Mouse (Mus musculus) hindbrain, postnatal 0 days (tissue): ENCODE measurements at regions not wholly inside any gene's neighbourhood (a gene's known extent, or its start where the extent isn't known, plus 50 kb on each side); places are given as distances from the start of the nearest gene placed in this dataset.

Experiments used
- ATAC-seq: fragments of 200-750 bp; cut with Nextera tagmentation; 2 replicates; pipeline ENCODE4 v1.8.0; 2017; ENCODE audit warnings: mild to moderate bottlenecking, moderate TSS enrichment, moderate library complexity
- DNase-seq: peaks from one replicate; pipeline ENCODE4 v3.0.0-alpha.2; 2015; ENCODE audit warnings: low spot score
- H3K27ac ChIP-seq: fragments of 300-500 bp; sonication (generic); 2 replicates; pipeline ENCODE4 v1.5.1; 2014; ENCODE audit warnings: mild to moderate bottlenecking
- H3K27me3 ChIP-seq: fragments of 300-500 bp; sonication (generic); 2 replicates; pipeline ENCODE4 v1.6.1; 2014; ENCODE audit warnings: low read length, mixed read lengths; ENCODE audit not compliant: insufficient read depth
- H3K36me3 ChIP-seq: fragments of 300-500 bp; sonication (generic); 2 replicates; pipeline ENCODE4 v1.6.1; 2014; ENCODE audit warnings: low read length, mixed read lengths; ENCODE audit not compliant: insufficient read depth
- H3K4me1 ChIP-seq: fragments of 300-500 bp; sonication (generic); 2 replicates; pipeline ENCODE4 v1.6.1; 2014; ENCODE audit warnings: antibody characterized with exemption, low read length, mixed read lengths; ENCODE audit not compliant: insufficient read depth
- H3K4me2 ChIP-seq: fragments of 300-500 bp; sonication (generic); 2 replicates; pipeline ENCODE4 v1.6.1; 2014; ENCODE audit warnings: low read depth, mild to moderate bottlenecking, low read length, moderate library complexity, mixed read lengths
- H3K4me3 ChIP-seq: fragments of 300-500 bp; sonication (generic); 2 replicates; pipeline ENCODE4 v1.5.1; 2014; ENCODE audit warnings: low read length
- H3K9ac ChIP-seq: fragments of 300-500 bp; sonication (generic); replicated peaks from 2 replicates; pipeline ENCODE4 v1.6.1; 2014; ENCODE audit warnings: mild to moderate bottlenecking, low read length, moderate library complexity, mixed read lengths
- H3K9me3 ChIP-seq: fragments of 300-500 bp; sonication (generic); 2 replicates; pipeline ENCODE4 v1.6.1; 2016; ENCODE audit warnings: low read length, mixed read lengths
- CTCF ChIP-seq: IDR thresholded peaks from 2 replicates; pipeline ENCODE4 v1.5.1; 2016; ENCODE audit warnings: antibody characterized with exemption, control low read depth, low read depth
- WGBS: fragments of 180-500 bp; shearing (Covaris S2); extraction: QIAGEN DNeasy Blood & Tissue Kit; methylation state at CpG from one replicate; pipeline ENCODE4 v1.1.7; 2014; 5-methylcytosine and 5-hydroxymethylcytosine counted together

DNA sequence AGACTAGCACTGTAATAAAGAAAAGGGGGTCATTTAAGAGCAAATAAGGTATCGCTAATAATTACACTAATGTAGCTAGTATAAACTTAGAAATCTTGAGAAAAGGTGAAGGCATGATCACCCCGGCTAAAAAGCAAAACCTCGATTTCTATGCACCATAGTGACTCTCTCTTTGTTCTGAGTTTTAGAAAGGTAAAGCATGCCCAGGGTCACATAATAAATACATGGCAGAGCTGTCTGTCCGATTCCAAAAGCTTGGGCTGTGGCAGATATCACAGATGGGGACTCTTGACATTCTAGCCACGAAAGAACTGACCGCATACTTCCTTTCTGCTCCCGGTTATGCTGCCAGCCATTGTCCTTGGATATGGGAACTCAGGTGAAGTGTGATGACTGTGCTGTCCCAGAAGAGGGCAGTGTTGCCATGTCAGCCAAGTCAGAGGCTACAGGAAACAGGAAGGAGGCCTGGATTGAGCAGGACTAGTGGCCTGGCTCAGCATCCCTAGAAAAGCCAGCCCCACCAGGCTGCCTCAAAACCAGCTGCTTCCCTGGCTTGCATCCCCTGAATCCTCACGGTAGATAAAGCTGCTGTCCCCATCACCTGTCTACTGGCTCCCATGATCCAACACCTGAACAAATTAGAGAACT, 119.0 kb upstream of the Astn2 start:
- WGBS, result 43% methylated on average over 8 of the region's 8 CpGs
- Histone ChIP-seq H3K36me3 (no peaks in the 10 kb centered on the region), H3K27me3 (no peaks in the 10 kb centered on the region), H3K4me2 (no peak overlapping the region), H3K9ac (no peak overlapping the region), H3K27ac (peak overlapping the region; percentile 32; the same call in 1 of the 2 replicates), H3K9me3 (no peaks in the 10 kb centered on the region), H3K4me3 (no peak overlapping the region), H3K4me1 (no peaks in the 10 kb centered on the region; the same call in 1 of the 2 replicates)
- DNase-seq, result peak; percentile 84
- peak; percentile 95 for ATAC-seq
- peak; percentile 93 for TF ChIP-seq CTCF

DNA sequence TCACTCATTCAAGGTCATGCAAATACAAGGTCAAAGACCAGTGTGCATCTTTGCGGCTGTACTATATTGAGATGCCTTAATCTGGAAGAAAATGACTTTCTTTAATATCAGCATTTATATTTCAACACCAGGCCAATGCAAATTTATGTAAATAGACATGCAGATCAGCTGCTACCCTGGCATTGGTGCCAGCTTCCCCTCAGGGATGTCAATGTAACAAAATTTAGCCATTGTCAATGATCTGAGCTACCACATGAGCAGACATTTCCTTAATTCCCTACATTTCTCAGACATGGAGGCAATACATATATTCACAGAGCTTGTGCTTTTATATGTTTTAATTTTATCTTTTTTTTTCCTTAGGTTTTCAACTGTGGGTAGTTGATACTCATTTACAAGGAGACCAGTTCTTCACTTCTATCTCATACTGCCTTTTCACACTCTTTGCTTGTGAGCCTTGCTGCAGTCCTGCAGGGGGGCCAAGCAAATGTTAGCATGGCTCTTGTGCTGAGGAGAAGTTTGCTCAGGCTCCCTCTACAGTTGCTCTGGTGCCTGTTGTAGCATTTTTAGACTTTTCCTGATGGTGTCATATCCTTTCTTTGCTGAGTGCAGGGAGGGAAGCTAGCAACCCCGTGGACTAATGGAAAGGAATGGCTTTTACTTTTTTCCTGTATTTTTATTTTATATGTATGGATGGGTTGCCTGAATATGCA, 117.8 kb upstream of the Astn2 start:
- DNase-seq, result peak; percentile 50
- ATAC-seq, result no peak
- whole genome bisulfite sequencing, result 65% methylated on average over 2 of the region's 2 CpGs
- no peaks in the 10 kb centered on the region for H3K9me3 ChIP-seq
- H3K4me2 ChIP-seq, result no peak overlapping the region
- no peaks in the 10 kb centered on the region for H3K27me3 ChIP-seq
- H3K36me3 ChIP-seq, result no peaks in the 10 kb centered on the region
- H3K4me1 ChIP-seq, result no peaks in the 10 kb centered on the region; the same call in 1 of the 2 replicates
- no peak overlapping the region for H3K9ac ChIP-seq
- TF ChIP-seq CTCF, result peak; percentile 52
- no peak overlapping the region for H3K4me3 ChIP-seq
- 0 out of 2 replicates have a peak overlapping the region, but pooled peaks have one; percentile 7 for H3K27ac ChIP-seq

DNA sequence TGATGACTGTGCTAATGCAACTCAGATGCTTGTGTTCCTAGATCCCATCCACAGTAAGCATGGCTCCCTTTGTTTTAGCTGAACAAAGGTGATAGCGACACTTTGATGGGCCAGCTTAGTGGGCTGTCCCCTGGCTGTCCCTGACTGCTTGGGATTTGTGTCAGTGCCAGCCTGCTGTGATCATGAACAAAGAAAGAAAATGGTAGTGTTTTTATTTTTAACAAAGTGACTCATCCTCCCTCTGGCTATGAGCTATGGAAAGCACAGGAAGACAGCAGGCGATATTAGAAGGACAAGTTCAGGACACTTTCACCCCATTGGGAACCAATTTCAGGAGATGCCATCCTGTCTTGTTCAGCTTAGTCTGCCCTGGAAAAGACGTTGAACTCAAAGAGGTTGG, 116.4 kb upstream of the Astn2 start:
- no peak for TF ChIP-seq CTCF
- Histone ChIP-seq H3K4me2 (no peak overlapping the region), H3K27ac (no peak overlapping the region), H3K9ac (no peak overlapping the region), H3K4me1 (no peaks in the 10 kb centered on the region; the same call in 1 of the 2 replicates), H3K27me3 (no peaks in the 10 kb centered on the region), H3K36me3 (no peaks in the 10 kb centered on the region), H3K4me3 (no peak overlapping the region), H3K9me3 (no peaks in the 10 kb centered on the region)
- WGBS, result 68% methylated on average over 3 of the region's 3 CpGs
- DNase-seq, result no peak
- no peak for ATAC-seq

DNA sequence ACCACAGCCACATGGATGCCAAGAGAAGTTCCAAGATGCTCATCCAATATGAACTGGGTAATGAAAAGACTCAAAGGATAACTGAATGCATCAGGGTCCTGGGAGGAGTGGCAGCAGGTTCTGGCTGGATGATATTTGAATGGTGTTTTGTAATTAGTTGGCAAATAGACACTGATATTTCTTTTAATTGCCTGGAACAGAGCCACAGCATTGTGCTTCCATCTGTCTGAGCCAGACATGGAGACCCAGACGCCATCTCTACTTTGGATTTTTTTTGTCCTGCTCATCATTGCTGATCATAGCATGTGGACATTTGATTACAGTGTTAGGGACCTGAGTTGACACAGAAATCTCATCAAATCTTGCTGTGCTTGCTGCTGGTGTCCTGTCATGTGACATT, 111.4 kb upstream of the Astn2 start:
- no peak overlapping the region for H3K9ac ChIP-seq
- WGBS, result 68% methylated on average over 1 of the region's 1 CpGs

DNA sequence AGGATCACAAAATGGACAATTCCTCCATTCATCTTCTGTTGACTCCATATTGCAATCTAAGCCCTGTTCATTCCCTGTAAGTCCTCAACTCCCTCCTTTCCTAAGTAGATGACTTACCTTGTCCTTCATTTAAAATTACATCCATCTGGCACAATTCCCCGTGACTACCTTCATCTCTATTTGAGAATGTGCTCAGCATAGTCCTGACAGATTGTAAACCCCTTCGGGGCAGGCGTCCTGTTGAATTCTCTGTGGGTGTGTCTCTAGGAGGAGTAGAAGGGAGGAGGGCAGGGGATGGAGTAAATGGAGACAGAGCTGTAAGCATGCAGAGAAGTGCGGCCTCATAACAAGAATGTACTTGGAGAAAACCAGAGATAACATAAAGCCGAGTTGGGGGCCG, 79.1 kb upstream of the Astn2 start:
- no peak for ATAC-seq
- H3K4me1 ChIP-seq, result peaks cover 4% of the 10 kb centered on the region; the same call in 1 of the 2 replicates
- H3K4me3 ChIP-seq, result no peak overlapping the region
- no peak for TF ChIP-seq CTCF
- 63% methylated on average over 6 of the region's 6 CpGs for WGBS
- no peaks in the 10 kb centered on the region for H3K9me3 ChIP-seq
- peak overlapping the region; percentile 27 for H3K27ac ChIP-seq
- DNase-seq, result peak; percentile 18
- no peak overlapping the region for H3K9ac ChIP-seq
- H3K4me2 ChIP-seq, result no peak overlapping the region
- no peaks in the 10 kb centered on the region for H3K27me3 ChIP-seq
- no peaks in the 10 kb centered on the region for H3K36me3 ChIP-seq

More for the DNA sequence above, 111.4 kb upstream of the Astn2 start:
- TF ChIP-seq CTCF, result no peak
- no peak overlapping the region for H3K27ac ChIP-seq
- peak; percentile 87 for ATAC-seq
- no peaks in the 10 kb centered on the region for H3K9me3 ChIP-seq
- peak; percentile 66 for DNase-seq
- H3K36me3 ChIP-seq, result no peaks in the 10 kb centered on the region
- no peaks in the 10 kb centered on the region for H3K4me1 ChIP-seq
- H3K27me3 ChIP-seq, result no peaks in the 10 kb centered on the region
- H3K4me2 ChIP-seq, result no peak overlapping the region
- no peak overlapping the region for H3K4me3 ChIP-seq

DNA sequence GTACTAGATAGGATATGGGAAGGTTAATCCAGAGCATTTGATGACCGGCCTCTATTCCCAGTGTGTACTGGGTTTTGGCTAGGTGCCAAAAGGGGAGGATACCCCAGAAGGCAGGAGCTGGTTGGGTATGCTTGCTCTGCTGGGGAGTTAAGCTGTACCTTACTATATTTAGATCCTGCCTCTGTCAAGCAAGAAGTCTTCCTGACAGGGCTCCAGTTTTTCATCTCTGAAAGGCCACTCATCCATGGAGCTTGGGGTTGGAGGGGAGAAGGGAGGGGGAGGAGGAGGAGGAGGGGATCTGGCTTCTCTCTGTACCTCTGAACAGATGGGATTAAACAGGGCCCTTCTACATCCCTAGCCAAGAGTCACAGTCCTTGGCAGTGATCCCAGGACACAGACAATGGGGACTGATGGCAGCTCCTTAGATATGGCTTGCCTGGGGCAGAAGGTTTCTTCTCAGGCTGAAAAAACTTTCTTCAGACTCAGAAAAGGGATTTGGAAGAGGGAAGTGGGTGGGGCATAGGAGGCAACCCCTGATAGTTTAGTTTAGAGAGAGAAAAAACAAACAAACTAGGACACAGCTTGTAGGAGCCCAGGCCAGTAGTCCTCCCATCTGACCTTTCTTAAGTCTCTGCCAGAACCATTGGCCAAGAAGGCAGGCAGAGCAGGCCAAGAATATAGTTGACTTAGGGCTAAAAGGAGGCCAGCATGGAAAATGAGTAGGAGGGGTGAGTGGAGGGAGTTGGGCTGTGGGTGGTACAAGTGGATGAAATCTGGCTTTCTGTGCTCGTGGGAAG, 78.3 kb upstream of the Astn2 start:
- Histone ChIP-seq H3K9ac (no peak overlapping the region), H3K27ac (peak overlapping the region; percentile 27; the same call in 1 of the 2 replicates), H3K4me1 (peaks cover 4% of the 10 kb centered on the region; the same call in 1 of the 2 replicates), H3K4me2 (no peak overlapping the region), H3K27me3 (no peaks in the 10 kb centered on the region), H3K9me3 (no peaks in the 10 kb centered on the region), H3K4me3 (no peak overlapping the region), H3K36me3 (no peaks in the 10 kb centered on the region)
- 21% methylated on average over 2 of the region's 2 CpGs for WGBS
- peak; percentile 93 for DNase-seq
- ATAC-seq, result peak; percentile 98
- TF ChIP-seq CTCF, result no peak
